Mouse (Mus musculus) midbrain, postnatal 0 days (tissue): ENCODE results near the gene Cntrob. TPM values are rescaled to one million over a fixed set of nuclear protein-coding genes. Genes with fewer than 3 reads are reported as not detected.
A peak's percentile ranks its signal among the peaks of the same experiment; 100 is the strongest.

Experiments
- ATAC-seq: fragments of 200-750 bp; cut with Nextera tagmentation; 2 replicates; pipeline ENCODE4 v1.8.0; 2017; ENCODE audit warnings: moderate number of reproducible peaks, mild to moderate bottlenecking, moderate TSS enrichment, moderate library complexity; ENCODE audit not compliant: low FRiP score
- DNase-seq: peaks from one replicate; pipeline ENCODE4 v3.0.0-alpha.2; 2015; ENCODE audit warnings: low spot score
- H3K27ac ChIP-seq: fragments of 300-500 bp; sonication (generic); 2 replicates; pipeline ENCODE4 v1.5.1; 2014; ENCODE audit warnings: low read depth, mild to moderate bottlenecking, low read length, mixed read lengths
- H3K27me3 ChIP-seq: fragments of 300-500 bp; sonication (generic); 2 replicates; pipeline ENCODE4 v1.6.1; 2014; ENCODE audit warnings: low read length, control low read depth, mixed read lengths; ENCODE audit not compliant: insufficient read depth
- H3K36me3 ChIP-seq: fragments of 300-500 bp; sonication (generic); 2 replicates; pipeline ENCODE4 v1.6.1; 2014; ENCODE audit warnings: low read length, control low read depth, mixed read lengths; ENCODE audit not compliant: insufficient read depth
- H3K4me1 ChIP-seq: fragments of 300-500 bp; sonication (generic); 2 replicates; pipeline ENCODE4 v1.6.1; 2014; ENCODE audit warnings: mild to moderate bottlenecking, control low read depth, antibody characterized with exemption, low read length, mixed read lengths; ENCODE audit not compliant: insufficient read depth
- H3K4me2 ChIP-seq: fragments of 300-500 bp; sonication (generic); 2 replicates; pipeline ENCODE4 v1.6.1; 2014; ENCODE audit warnings: low read depth, mild to moderate bottlenecking, low read length, mixed read lengths; ENCODE audit not compliant: poor library complexity, severe bottlenecking
- H3K4me3 ChIP-seq: fragments of 300-500 bp; sonication (generic); 2 replicates; pipeline ENCODE4 v1.5.1; 2014; ENCODE audit warnings: low read depth, mild to moderate bottlenecking, low read length, moderate library complexity
- H3K9ac ChIP-seq: fragments of 300-500 bp; sonication (generic); replicated peaks from 2 replicates; pipeline ENCODE4 v1.6.1; 2014; ENCODE audit warnings: mild to moderate bottlenecking, low read length, moderate library complexity, mixed read lengths; ENCODE audit not compliant: poor library complexity, severe bottlenecking
- H3K9me3 ChIP-seq: fragments of 300-500 bp; sonication (generic); 2 replicates; pipeline ENCODE4 v1.6.1; 2016; ENCODE audit warnings: low read length, control low read depth
- CTCF ChIP-seq: IDR thresholded peaks from 2 replicates; pipeline ENCODE4 v1.5.1; 2016; ENCODE audit warnings: antibody characterized with exemption, mild to moderate bottlenecking
- WGBS: fragments of 180-500 bp; shearing (Covaris S2); extraction: QIAGEN DNeasy Blood & Tissue Kit; methylation state at CpG from one replicate; pipeline ENCODE4 v1.1.7; 2014; 5-methylcytosine and 5-hydroxymethylcytosine counted together
- polyA plus RNA-seq: library from polyadenylated mRNA; unstranded; fragments of >200 nt; fragmentation: Nextera tagmentation; extraction: Ambion mirVana; gene quantifications from 2 replicates; pipeline ENCODE4 v1.2.1, GENCODE M21; 2015
- total RNA-seq: library from RNA; depleted of rRNA; stranded (reverse); fragments of >200 nt; gene quantifications from 2 replicates; pipeline ENCODE4 v1.2.3, GENCODE M21; 2014

Cntrob gene
- total and polyA plus RNA-seq, 2 experiments from 2014 or later = 13.6 to 16.2 TPM

DNA sequence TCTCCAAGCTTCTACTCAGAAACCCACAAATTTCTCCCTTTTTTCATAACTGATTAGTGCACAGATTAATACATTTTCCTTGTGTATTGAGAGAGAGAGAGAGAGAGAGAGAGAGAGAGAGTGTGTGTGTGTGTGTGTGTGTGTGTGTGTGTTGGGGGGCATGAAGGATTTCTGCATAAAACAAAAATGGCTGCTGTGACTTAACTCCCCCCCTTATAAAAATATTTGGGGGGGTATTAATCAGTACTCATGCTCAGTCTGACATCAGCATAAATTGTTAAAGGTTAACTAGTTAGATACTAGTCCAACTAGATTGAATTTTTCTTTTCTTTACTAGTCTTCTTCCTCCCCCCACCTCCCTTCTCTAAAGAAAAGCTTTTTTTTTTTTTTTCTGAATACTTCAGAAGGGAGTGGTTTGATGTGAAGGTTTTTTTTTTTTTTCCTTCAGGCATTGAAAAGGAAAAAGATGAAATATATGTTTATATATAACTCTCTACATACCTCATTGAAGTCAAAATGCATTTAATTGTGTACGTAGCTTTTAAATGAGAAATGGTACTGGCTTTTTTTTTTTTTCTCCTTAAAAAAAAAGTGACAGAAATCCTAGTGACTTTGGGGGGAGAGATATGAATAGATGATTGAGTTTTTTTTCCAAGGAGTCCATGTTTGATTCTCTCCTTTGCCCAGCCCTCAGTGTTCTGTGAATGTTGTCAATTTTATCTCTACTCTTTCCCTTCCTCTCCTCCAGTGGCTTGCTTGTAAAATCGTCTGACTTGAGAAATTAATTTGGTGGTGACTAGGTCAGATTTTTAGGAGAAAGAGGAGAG lies 46.6 kb upstream of the Cntrob start:
- Histone ChIP-seq H3K4me1 (peaks cover 13% of the 10 kb centered on the region; the same call in 1 of the 2 replicates), H3K4me2 (peak overlapping the region; percentile 88), H3K9ac (peak overlapping the region; percentile 100; the same call in 1 of the 2 replicates), H3K36me3 (peaks cover 2% of the 10 kb centered on the region; the same call in 1 of the 2 replicates), H3K9me3 (no peaks in the 10 kb centered on the region), H3K27ac (peak overlapping the region; percentile 99), H3K4me3 (peak overlapping the region; percentile 89), H3K27me3 (no peaks in the 10 kb centered on the region)
- no peak for ATAC-seq
- 19% methylated on average over 2 of the region's 2 CpGs for WGBS
- no peak for TF ChIP-seq CTCF
- DNase-seq = no peak

DNA sequence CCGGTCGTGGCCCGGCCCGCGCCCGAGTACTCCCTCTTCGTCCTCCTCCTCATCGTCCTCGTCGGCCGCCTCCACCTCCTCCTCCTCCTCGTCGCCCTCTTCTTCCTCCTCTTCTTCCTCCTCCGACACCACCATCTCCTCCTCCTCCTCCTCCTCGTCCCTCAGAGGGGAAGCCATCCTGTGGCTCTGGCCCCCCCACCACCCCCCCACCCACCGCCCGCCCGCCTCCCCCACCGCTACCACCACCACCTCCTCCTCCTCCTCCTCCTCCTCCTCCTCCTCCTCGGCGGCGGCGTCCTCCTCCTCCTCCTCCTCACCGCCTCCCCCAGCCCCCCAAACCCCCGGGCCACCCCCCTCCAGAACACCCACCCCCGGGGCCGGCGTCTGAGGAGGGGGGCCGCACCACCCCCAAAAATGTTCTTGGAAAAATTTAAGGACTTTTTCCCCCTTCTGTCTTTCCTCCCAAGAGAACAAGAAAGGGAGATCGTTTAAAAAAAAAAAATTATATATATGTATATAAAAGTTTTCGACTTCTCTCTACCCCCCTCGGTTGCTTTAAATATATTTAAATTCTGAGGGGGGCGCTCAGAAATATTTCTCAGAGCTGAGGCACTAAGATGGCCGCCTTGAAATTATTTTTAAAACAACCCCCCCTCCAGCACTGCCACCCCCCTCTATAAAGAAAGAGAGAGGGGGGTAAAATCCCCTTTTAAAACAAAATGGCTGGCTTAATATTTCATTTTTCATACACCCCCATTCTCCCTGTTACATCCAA lies 45.8 kb upstream of the Cntrob start, which contains the start of gene Chd3:
Chd3 (minus strand) TSS at position 192 of the 775 bp plus-strand sequence.
- peak within 1 kb of the TSS; percentile 99 for H3K27ac ChIP-seq
- peak within 1 kb of the TSS; percentile 100 for H3K9ac ChIP-seq
- H3K4me3 ChIP-seq = peak within 1 kb of the TSS; percentile 89
- H3K4me1 ChIP-seq = peaks cover 15% of the 10 kb centered on the region
- ATAC-seq (no peak), DNase-seq (no peak)
- TF ChIP-seq CTCF = no peak
- H3K4me2 ChIP-seq = peak within 1 kb of the TSS; percentile 88
- WGBS = under 1% methylated on average over 23 of the region's 34 CpGs
- peaks cover 2% of the 10 kb centered on the region; the same call in 1 of the 2 replicates for H3K36me3 ChIP-seq
- no peaks in the 10 kb centered on the region for H3K27me3 ChIP-seq
- no peaks in the 10 kb centered on the region for H3K9me3 ChIP-seq

DNA sequence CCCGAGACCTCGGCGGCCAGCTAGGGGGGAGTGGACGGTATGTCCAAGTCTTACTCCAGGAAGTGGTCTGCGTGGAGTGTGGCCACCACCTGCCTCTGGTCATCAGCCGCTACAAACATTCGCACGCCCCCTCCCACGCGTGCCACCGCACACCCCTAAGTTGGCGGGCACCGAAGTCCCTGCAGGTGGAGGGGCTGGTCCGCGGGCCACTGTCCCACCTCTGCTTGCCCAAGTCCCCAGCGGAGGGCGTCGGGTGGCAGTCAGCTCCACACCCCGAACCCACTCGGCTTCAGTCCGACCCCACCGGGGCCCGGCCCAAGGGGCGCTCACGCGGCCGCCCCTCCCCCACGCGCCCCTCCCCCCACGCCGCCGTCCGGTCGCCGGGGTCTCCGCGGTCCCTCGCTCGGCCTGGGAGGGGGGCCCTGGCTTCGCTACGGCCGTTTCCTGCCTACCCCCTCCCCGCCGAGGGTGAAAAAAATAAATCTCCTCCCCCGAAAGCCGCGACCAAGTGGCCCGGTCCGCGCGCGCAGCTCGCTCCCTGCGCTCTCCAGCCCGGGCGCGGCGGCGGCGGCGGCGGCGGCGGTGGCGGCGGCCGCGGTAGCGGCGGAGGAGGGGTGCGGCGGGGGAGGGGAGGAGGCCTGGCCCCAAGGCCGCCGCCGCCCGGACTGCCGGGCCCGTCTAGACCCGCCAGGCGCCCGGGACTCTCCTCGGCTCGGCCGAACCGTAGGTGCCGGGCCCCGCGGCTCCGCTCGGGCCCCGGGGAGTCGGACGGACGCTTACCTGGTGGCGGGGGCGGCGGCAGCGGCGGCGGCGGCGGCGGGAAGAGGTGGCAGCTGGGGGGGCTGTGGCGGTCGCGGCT lies 45.0 kb upstream of the Cntrob start:
- ATAC-seq (no peak), DNase-seq (no peak)
- no peak for TF ChIP-seq CTCF
- Histone ChIP-seq H3K9ac (peak overlapping the region; percentile 100), H3K27ac (peak overlapping the region; percentile 99), H3K27me3 (no peaks in the 10 kb centered on the region), H3K9me3 (no peaks in the 10 kb centered on the region), H3K36me3 (0 out of 2 replicates have a peak, but pooled peaks cover 5% of the 10 kb centered on the region), H3K4me3 (peak overlapping the region; percentile 89), H3K4me1 (peaks cover 18% of the 10 kb centered on the region), H3K4me2 (peak overlapping the region; percentile 88)
- 1% methylated on average over 31 of the region's 106 CpGs for WGBS

DNA sequence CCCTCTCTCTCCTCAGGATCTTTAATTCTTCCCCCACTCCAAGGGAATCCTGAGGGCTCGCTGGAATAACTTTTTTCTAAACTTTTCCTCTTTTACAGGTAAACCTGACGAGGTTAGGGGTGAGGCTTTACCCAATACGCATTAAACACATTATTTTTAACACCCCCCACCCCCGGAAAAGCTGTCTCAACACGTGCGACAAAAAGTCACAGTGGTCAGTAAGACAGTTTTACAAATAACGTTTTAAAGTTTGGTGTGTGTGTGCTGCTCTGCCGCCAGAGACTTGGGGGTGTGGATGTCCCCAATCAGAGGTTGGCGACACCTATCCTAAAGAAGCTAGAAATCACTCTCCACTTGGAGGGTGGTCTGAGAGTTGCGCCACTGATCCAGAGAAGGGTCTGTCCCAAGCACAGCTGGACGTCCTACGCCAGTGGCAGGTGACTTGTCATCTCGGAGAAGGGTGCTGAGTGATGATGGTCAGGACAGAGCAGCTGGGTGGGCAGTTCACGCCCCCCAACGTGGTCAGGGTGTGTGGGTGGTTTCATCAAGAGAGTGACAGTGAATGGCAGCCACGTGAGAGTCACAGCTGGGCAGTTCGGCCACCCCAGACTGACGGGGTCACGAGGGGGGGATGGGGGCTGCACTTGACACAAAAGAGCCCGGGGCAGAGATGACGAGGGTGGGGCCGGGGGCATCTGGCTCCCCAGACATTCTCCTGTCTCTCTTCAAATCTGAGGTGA lies 44.2 kb upstream of the Cntrob start:
- peak overlapping the region; percentile 99 for H3K27ac ChIP-seq
- H3K4me1 ChIP-seq = peaks cover 18% of the 10 kb centered on the region
- H3K36me3 ChIP-seq = peaks cover 12% of the 10 kb centered on the region; the same call in 1 of the 2 replicates
- H3K27me3 ChIP-seq = no peaks in the 10 kb centered on the region
- H3K9me3 ChIP-seq = no peaks in the 10 kb centered on the region
- peak overlapping the region; percentile 89 for H3K4me3 ChIP-seq
- peak overlapping the region; percentile 88 for H3K4me2 ChIP-seq
- DNase-seq = no peak
- peak overlapping the region; percentile 100 for H3K9ac ChIP-seq
- WGBS = 1% methylated on average over 22 of the region's 22 CpGs
- ATAC-seq = no peak
- TF ChIP-seq CTCF = no peak
